Mouse (Mus musculus) thymus, postnatal 36 days (tissue): ENCODE data around the gene Olfr1200.

ENCODE experiments used
- DNase-seq, 2 experiments: peaks; one replicate each; pipeline ENCODE4 v3.0.0; 2022; ENCODE audit warnings: mixed read lengths in 2 of 2

The Olfr1200 gene

DNA sequence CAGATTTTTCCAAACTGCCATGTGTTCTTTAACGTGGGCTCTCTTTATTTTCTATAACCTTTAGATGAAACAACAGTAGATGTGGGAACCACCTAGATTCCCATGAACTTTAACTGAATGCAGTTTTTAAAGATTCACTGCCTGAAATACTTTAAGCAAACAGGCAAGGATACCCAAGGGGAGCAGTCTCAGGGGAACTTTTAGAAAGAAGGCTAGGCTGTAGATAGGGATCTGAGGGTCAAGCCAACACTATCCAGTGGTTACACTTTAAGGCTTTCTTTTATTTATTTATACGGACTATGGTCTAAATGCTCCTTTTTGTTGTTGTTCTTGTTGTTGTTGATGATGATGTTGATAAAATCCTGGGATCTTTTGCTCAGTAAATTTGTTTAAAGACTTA lies at the start of gene Olfr1200:
Gene Olfr1200 (minus strand): TSS at position 101 of the 400 bp plus-strand sequence.
- DNase-seq, result no peak

DNA sequence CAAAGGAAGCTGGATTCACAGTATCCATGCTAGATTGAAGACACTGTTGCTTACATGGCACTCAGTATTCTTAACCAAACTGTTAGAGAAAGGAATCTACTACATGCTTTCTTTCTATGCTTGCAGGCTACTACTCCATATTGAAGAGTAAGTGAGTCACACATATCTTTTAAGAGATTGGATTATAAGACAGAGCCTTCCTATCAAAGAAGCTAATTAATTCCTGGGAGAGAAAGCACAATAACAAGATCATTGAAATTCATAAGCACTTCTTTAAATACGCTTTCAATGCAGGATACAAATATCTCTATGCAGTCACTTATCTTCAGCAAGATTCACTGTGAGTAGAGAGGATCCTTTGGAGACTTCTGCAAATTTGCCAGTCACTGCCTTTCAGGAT lies 43.9 kb upstream of the Olfr1200 start, which contains the start of gene Olfr1202:
Gene Olfr1202 (plus strand): TSS at position 301 of the 400 bp plus-strand sequence.
- DNase-seq, result no peak

DNA sequence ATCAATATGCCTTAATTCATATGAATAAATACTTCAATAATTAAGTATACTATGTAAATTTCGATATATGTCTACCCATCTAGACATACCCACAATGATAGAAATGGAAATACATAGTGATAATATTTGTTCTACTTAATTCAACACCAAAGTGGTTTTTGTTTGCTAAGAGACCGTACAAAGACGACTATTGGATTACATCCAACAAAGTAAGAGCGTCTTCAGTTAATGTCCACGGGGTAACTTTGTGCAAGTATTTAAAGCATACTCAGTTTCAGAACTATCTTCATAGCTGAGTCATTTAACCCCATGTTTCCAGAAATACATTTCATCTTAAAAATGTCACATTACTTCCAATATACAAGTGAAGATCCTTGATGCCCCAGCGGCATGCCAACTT lies 22.4 kb upstream of the Olfr1200 start, which contains the start of gene Olfr1201:
Gene Olfr1201 (plus strand): TSS at position 301 of the 400 bp plus-strand sequence.
- DNase-seq, result no peak

DNA sequence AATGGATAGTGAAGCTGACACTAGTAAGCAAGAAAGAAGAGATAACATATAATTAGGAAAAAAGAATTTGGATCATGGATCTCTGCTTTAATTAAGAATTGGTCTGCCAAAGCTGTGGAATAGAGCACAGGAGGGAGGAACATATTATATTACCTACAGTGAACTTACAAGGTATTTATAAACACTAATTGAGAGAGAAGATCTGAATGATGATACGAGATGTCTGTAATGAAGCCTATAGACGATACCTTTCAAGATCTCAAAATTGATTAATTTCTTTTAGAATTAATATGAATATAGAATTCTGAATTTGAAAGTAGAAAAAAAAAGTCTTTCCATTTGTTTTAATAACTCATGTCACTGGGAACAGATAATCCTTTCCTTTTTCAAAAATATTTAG lies 9.9 kb downstream of the Olfr1200 start, which contains the start of gene Olfr1199:
Gene Olfr1199 (minus strand): TSS at position 101 of the 400 bp plus-strand sequence.
- no peak for DNase-seq

DNA sequence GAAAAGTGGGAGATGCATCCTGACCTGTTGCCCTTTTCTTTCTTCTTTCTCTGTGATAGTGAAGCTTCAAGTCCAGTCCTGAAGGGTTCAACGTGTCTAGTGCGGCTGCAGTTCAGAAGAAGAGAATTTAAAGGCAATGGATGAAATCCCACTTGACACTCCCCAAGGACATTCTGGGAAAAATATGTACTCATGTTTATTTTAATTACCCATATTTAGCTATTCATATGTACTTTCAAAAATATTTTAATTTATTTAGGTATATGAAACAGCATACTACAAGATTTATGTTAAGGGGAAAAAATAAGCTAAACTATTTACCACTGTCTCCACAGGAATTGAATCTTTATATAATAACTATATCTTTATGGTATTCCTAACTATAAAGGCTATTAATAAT lies 19.0 kb downstream of the Olfr1200 start, which contains the start of gene Olfr1198:
Gene Olfr1198 (minus strand): TSS at position 101 of the 400 bp plus-strand sequence.
- no peak for DNase-seq

DNA sequence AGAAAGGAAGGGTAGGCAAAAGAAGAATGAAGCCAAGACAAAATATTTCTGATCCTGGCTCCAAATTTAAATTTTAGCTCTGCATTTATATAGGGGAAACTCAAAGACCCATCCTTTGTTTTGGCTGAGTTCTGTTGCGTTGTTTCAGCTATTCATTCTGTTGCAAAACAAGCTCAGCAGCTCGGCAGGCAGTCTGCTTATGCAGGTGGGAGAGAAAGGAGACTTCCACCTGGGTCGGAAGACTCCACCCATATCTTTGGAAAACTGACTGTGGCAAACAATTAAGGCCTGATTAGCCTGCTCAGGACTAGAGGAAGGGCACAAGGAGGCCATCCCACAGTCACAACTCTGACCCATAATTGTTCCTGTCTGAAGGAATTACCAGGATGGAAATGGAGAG lies 26.9 kb downstream of the Olfr1200 start:
- DNase-seq, result no peak

DNA sequence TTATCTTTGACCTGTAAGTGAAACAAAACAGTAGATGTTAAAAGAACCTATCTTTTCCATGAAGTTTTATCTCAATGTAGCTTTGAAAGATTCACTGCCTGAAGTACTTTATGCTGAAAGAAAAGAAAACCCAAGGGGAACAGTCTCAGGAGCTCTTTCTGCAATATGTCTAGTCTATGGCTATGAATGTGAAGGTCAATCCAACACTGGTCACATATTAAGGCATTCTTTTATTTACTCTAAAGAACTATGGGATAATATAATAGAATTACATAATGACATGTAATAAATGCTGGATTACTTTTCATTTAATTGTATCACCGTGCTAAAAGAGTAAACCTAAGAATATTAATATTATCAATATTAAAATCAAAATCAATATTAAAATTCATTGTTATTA lies 38.0 kb downstream of the Olfr1200 start, which contains the start of gene Olfr1197:
Gene Olfr1197 (minus strand): TSS at position 101 of the 400 bp plus-strand sequence.
- no peak for DNase-seq
